Mouse (Mus musculus): ENCODE results near the gene Rapgefl1.

Gene Rapgefl1

GRCm38 (mm10) chr11:98836651-98837141 lies at the start of gene Rapgefl1:
TSS of gene Rapgefl1 (plus strand) at chr11:98836785.
- DNase-seq (ENCODE audit: low spot score) = peak; percentile 91

- no peak for DNase-seq (ENCODE audit: low spot score)
These were observed 49.4 kb upstream of the Rapgefl1 start for GRCm38 (mm10) chr11:98787229-98787628.

- DNase-seq (ENCODE audit: low spot score) = no peak
These were observed 48.9 kb upstream of the Rapgefl1 start for GRCm38 (mm10) chr11:98787691-98788090.

GRCm38 (mm10) chr11:98788139-98788538 lies 48.4 kb upstream of the Rapgefl1 start:
- DNase-seq (ENCODE audit: low spot score) = no peak

GRCm38 (mm10) chr11:98788550-98789218 lies 47.9 kb upstream of the Rapgefl1 start:
- DNase-seq (ENCODE audit: low spot score) = peak; percentile 96

GRCm38 (mm10) chr11:98789219-98789807 lies 47.3 kb upstream of the Rapgefl1 start:
- DNase-seq (ENCODE audit: low spot score) = no peak

GRCm38 (mm10) chr11:98789824-98790223 lies 46.8 kb upstream of the Rapgefl1 start:
- no peak for DNase-seq (ENCODE audit: low spot score)

- DNase-seq (ENCODE audit: low spot score) = no peak
These were observed 45.9 kb upstream of the Rapgefl1 start for GRCm38 (mm10) chr11:98790631-98791205.

GRCm38 (mm10) chr11:98791448-98791847 lies 45.1 kb upstream of the Rapgefl1 start:
- DNase-seq (ENCODE audit: low spot score) = no peak

GRCm38 (mm10) chr11:98792081-98792480 lies 44.5 kb upstream of the Rapgefl1 start:
- no peak for DNase-seq (ENCODE audit: low spot score)

- DNase-seq (ENCODE audit: low spot score) = peak; percentile 78
These were observed 42.0 kb upstream of the Rapgefl1 start for GRCm38 (mm10) chr11:98794469-98795014.

GRCm38 (mm10) chr11:98795015-98795713 lies 41.4 kb upstream of the Rapgefl1 start, which contains the start of gene Msl1:
TSS of gene Msl1 (plus strand) at chr11:98795516.
- peak; percentile 88 for DNase-seq (ENCODE audit: low spot score)

- DNase-seq (ENCODE audit: low spot score) = peak; percentile 60
These were observed 40.7 kb upstream of the Rapgefl1 start for GRCm38 (mm10) chr11:98795714-98796514.

- peak; percentile 90 for DNase-seq (ENCODE audit: low spot score)
These were observed 39.9 kb upstream of the Rapgefl1 start for GRCm38 (mm10) chr11:98796515-98797216.

- DNase-seq (ENCODE audit: low spot score) = no peak
These were observed 39.3 kb upstream of the Rapgefl1 start for GRCm38 (mm10) chr11:98797306-98797705.

- DNase-seq (ENCODE audit: low spot score) = no peak
These were observed 38.7 kb upstream of the Rapgefl1 start for GRCm38 (mm10) chr11:98797909-98798308.

- DNase-seq (ENCODE audit: low spot score) = no peak
These were observed 32.0 kb upstream of the Rapgefl1 start, which contains the start of gene Casc3 for GRCm38 (mm10) chr11:98804605-98805004. TSS of gene Casc3 (plus strand) at chr11:98804905.

GRCm38 (mm10) chr11:98808417-98808816 lies 28.2 kb upstream of the Rapgefl1 start:
- no peak for DNase-seq (ENCODE audit: low spot score)

- DNase-seq (ENCODE audit: low spot score) = peak; percentile 99
These were observed 26.9 kb upstream of the Rapgefl1 start for GRCm38 (mm10) chr11:98809457-98810290.

GRCm38 (mm10) chr11:98810686-98811085 lies 25.9 kb upstream of the Rapgefl1 start:
- no peak for DNase-seq (ENCODE audit: low spot score)
